Mouse (Mus musculus) MEL (cell line): ENCODE data around the gene Ehbp1. TPM values are rescaled to one million over a fixed set of nuclear protein-coding genes. Genes with fewer than 3 reads are reported as not detected.

Experiments
- DNase-seq: peaks from one replicate; pipeline ENCODE4 v3.0.0; 2011; ENCODE audit warnings: low read depth, low spot score
- H3K27ac ChIP-seq: 2 replicates; pipeline ENCODE4 v1.5.1; 2012; ENCODE audit warnings: low read depth, mild to moderate bottlenecking, control low read depth, low read length, moderate library complexity; ENCODE audit not compliant: control insufficient read depth
- H3K27me3 ChIP-seq, 2 experiments: fragments of 150-350 bp in 1 of 2; sonication (generic) in 1 of 2; 2 replicates each; pipeline ENCODE4 v1.6.1; 2012; ENCODE audit warnings: low read length in 2 of 2, mild to moderate bottlenecking in 2 of 2, improper control_type of control experiment in 1 of 2, moderate library complexity in 1 of 2; ENCODE audit not compliant: insufficient read depth in 2 of 2, control insufficient read depth in 1 of 2
- H3K36me3 ChIP-seq, 2 experiments: 2 replicates each; pipeline ENCODE4 v1.6.1; 2012 to 2014; ENCODE audit warnings: low read length in 2 of 2, improper control_type of control experiment in 1 of 2, inconsistent platforms in 1 of 2, mild to moderate bottlenecking in 1 of 2; ENCODE audit not compliant: insufficient read depth in 2 of 2, control insufficient read depth in 1 of 2
- H3K4me1 ChIP-seq, 2 experiments: fragments of 150-350 bp in 1 of 2; sonication (generic) in 1 of 2; 2 replicates each; pipeline ENCODE4 v1.6.1; 2012; ENCODE audit warnings: low read length in 2 of 2, improper control_type of control experiment in 1 of 2, mild to moderate bottlenecking in 1 of 2; ENCODE audit not compliant: insufficient read depth in 2 of 2, control insufficient read depth in 1 of 2
- H3K4me3 ChIP-seq, 2 experiments: fragments of 150-350 bp in 1 of 2; sonication (generic) in 1 of 2; 2 replicates each; pipeline ENCODE4 v1.5.1; 2012; ENCODE audit warnings: low read depth in 2 of 2, low read length in 2 of 2, mild to moderate bottlenecking in 2 of 2, moderate library complexity in 2 of 2, control low read depth in 1 of 2, improper control_type of control experiment in 1 of 2; ENCODE audit not compliant: control insufficient read depth in 1 of 2, insufficient read depth in 1 of 2
- H3K79me2 ChIP-seq: 2 replicates; pipeline ENCODE4 v1.6.1; 2012; ENCODE audit warnings: mild to moderate bottlenecking, low read length, moderate library complexity; ENCODE audit not compliant: control insufficient read depth, poor library complexity, insufficient read depth
- H3K9ac ChIP-seq: 2 replicates; pipeline ENCODE4 v1.6.1; 2012; ENCODE audit warnings: low read depth, mild to moderate bottlenecking, control low read depth, low read length, moderate library complexity; ENCODE audit not compliant: control insufficient read depth, poor library complexity, severe bottlenecking
- H3K9me3 ChIP-seq: fragments of 150-350 bp; sonication (generic); replicated peaks from 2 replicates; pipeline ENCODE4 v1.6.1; 2012; ENCODE audit warnings: mild to moderate bottlenecking, low read length, improper control_type of control experiment, moderate library complexity; ENCODE audit not compliant: insufficient read depth
- BHLHE40 ChIP-seq: IDR thresholded peaks from 2 replicates; pipeline ENCODE4 v1.6.1; 2012; ENCODE audit warnings: low read depth, mild to moderate bottlenecking, inconsistent platforms, low read length, improper control_type of control experiment, borderline replicate concordance
- CHD1 ChIP-seq: IDR thresholded peaks from 2 replicates; pipeline ENCODE4 v1.6.1; 2012; ENCODE audit warnings: low read depth, mild to moderate bottlenecking, inconsistent platforms, low read length, improper control_type of control experiment
- CTCF ChIP-seq, 3 experiments: IDR thresholded peaks in 2 of 3; conservative IDR thresholded peaks in 1 of 3; 2 replicates each; pipeline ENCODE4 v1.5.1; 2011 to 2012; ENCODE audit warnings: low read length in 3 of 3, low read depth in 2 of 3, mild to moderate bottlenecking in 2 of 3, improper control_type of control experiment in 1 of 3, inconsistent platforms in 1 of 3, mixed read lengths in 1 of 3, moderate library complexity in 1 of 3; ENCODE audit not compliant: control insufficient read depth in 1 of 3, insufficient read depth in 1 of 3, poor library complexity in 1 of 3, severe bottlenecking in 1 of 3
- E2F4 ChIP-seq: IDR thresholded peaks from 2 replicates; pipeline ENCODE4 v1.6.1; 2011; ENCODE audit warnings: low read depth, low read length, improper control_type of control experiment, borderline replicate concordance
- ELF1 ChIP-seq: IDR thresholded peaks from 2 replicates; pipeline ENCODE4 v1.6.1; 2014; ENCODE audit warnings: low read depth, mild to moderate bottlenecking, inconsistent platforms, low read length, improper control_type of control experiment, moderate library complexity
- EP300 ChIP-seq, 2 experiments: IDR thresholded peaks; 2 replicates each; pipeline ENCODE4 v1.6.1; 2011; ENCODE audit warnings: improper control_type of control experiment in 2 of 2, low read length in 2 of 2, low read depth in 1 of 2, mild to moderate bottlenecking in 1 of 2
- ETS1 ChIP-seq: IDR thresholded peaks from 2 replicates; pipeline ENCODE4 v1.6.1; 2012; ENCODE audit warnings: low read depth, mild to moderate bottlenecking, inconsistent platforms, low read length, improper control_type of control experiment, moderate library complexity
- GABPA ChIP-seq: IDR thresholded peaks from 2 replicates; pipeline ENCODE4 v1.6.1; 2012; ENCODE audit warnings: low read depth, mild to moderate bottlenecking, inconsistent platforms, low read length, improper control_type of control experiment, moderate library complexity
- KAT2A ChIP-seq: conservative IDR thresholded peaks from 2 replicates; pipeline ENCODE4 v1.6.1; 2012; ENCODE audit warnings: low read depth, low read length, improper control_type of control experiment, inconsistent platforms
- MAFK ChIP-seq: IDR thresholded peaks from 2 replicates; pipeline ENCODE4 v1.6.1; 2011; ENCODE audit warnings: low read depth, mild to moderate bottlenecking, low read length, improper control_type of control experiment, borderline replicate concordance
- MAZ ChIP-seq: IDR thresholded peaks from 2 replicates; pipeline ENCODE4 v1.6.1; 2012; ENCODE audit warnings: low read depth, mild to moderate bottlenecking, inconsistent platforms, low read length, improper control_type of control experiment
- MEF2A ChIP-seq: IDR thresholded peaks from 2 replicates; pipeline ENCODE4 v1.6.1; 2014; ENCODE audit warnings: low read depth, mild to moderate bottlenecking, inconsistent platforms, low read length, improper control_type of control experiment; ENCODE audit not compliant: poor library complexity, insufficient replicate concordance, severe bottlenecking; ENCODE audit errors: extremely low read depth
- MXI1 ChIP-seq: IDR thresholded peaks from 2 replicates; pipeline ENCODE4 v1.6.1; 2011; ENCODE audit warnings: mild to moderate bottlenecking, low read depth, low read length, improper control_type of control experiment
- MYB ChIP-seq: IDR thresholded peaks from 2 replicates; pipeline ENCODE4 v1.6.1; 2011; ENCODE audit warnings: mild to moderate bottlenecking, low read depth, low read length, improper control_type of control experiment
- NELFE ChIP-seq: IDR thresholded peaks from 2 replicates; pipeline ENCODE4 v1.6.1; 2011; ENCODE audit warnings: low read depth, low read length, improper control_type of control experiment
- NRF1 ChIP-seq: IDR thresholded peaks from 2 replicates; pipeline ENCODE4 v1.6.1; 2014; ENCODE audit warnings: low read depth, mild to moderate bottlenecking, inconsistent platforms, low read length, improper control_type of control experiment, moderate library complexity; ENCODE audit not compliant: poor library complexity, insufficient read depth, severe bottlenecking
- POLR2A ChIP-seq, 2 experiments: IDR thresholded peaks; 2 replicates each; pipeline ENCODE4 v1.6.1; 2011 to 2012; ENCODE audit warnings: low read length in 2 of 2, mild to moderate bottlenecking in 2 of 2, control low read depth in 1 of 2, improper control_type of control experiment in 1 of 2, low read depth in 1 of 2, moderate library complexity in 1 of 2; ENCODE audit not compliant: control insufficient read depth in 1 of 2, insufficient read depth in 1 of 2, poor library complexity in 1 of 2
- RAD21 ChIP-seq: IDR thresholded peaks from 2 replicates; pipeline ENCODE4 v1.6.1; 2011; ENCODE audit warnings: mild to moderate bottlenecking, low read depth, low read length, improper control_type of control experiment
- RCOR1 ChIP-seq: IDR thresholded peaks from 2 replicates; pipeline ENCODE4 v1.6.1; 2012; ENCODE audit warnings: low read depth, mild to moderate bottlenecking, inconsistent platforms, low read length, improper control_type of control experiment
- SMC3 ChIP-seq: IDR thresholded peaks from 2 replicates; pipeline ENCODE4 v1.6.1; 2011; ENCODE audit warnings: low read depth, low read length, improper control_type of control experiment
- TAL1 ChIP-seq: IDR thresholded peaks from 2 replicates; pipeline ENCODE4 v1.6.1; 2012; ENCODE audit warnings: mild to moderate bottlenecking, inconsistent platforms, low read length, moderate library complexity, mixed read lengths
- TCF12 ChIP-seq: IDR thresholded peaks from 2 replicates; pipeline ENCODE4 v1.6.1; 2014; ENCODE audit warnings: low read depth, mild to moderate bottlenecking, inconsistent platforms, low read length, improper control_type of control experiment, moderate library complexity
- UBTF ChIP-seq: IDR thresholded peaks from 2 replicates; pipeline ENCODE4 v1.6.1; 2012; ENCODE audit warnings: low read depth, mild to moderate bottlenecking, inconsistent platforms, low read length, improper control_type of control experiment, moderate library complexity, borderline replicate concordance; ENCODE audit not compliant: insufficient read depth
- USF1 ChIP-seq: IDR thresholded peaks from 2 replicates; pipeline ENCODE4 v1.6.1; 2014; ENCODE audit warnings: low read depth, mild to moderate bottlenecking, inconsistent platforms, low read length, improper control_type of control experiment, moderate library complexity
- USF2 ChIP-seq, 2 experiments: IDR thresholded peaks; 2 replicates each; pipeline ENCODE4 v1.6.1; 2011 to 2012; ENCODE audit warnings: improper control_type of control experiment in 2 of 2, low read length in 2 of 2, borderline replicate concordance in 1 of 2, inconsistent platforms in 1 of 2, low read depth in 1 of 2, mild to moderate bottlenecking in 1 of 2; ENCODE audit not compliant: insufficient read depth in 1 of 2
- ZC3H11A ChIP-seq: IDR thresholded peaks from 2 replicates; pipeline ENCODE4 v1.6.1; 2012; ENCODE audit warnings: low read depth, mild to moderate bottlenecking, inconsistent platforms, low read length, improper control_type of control experiment
- ZKSCAN1 ChIP-seq: IDR thresholded peaks from 2 replicates; pipeline ENCODE4 v1.6.1; 2012; ENCODE audit warnings: low read depth, mild to moderate bottlenecking, inconsistent platforms, low read length, improper control_type of control experiment, moderate library complexity
- ZMIZ1 ChIP-seq: IDR thresholded peaks from 2 replicates; pipeline ENCODE4 v1.6.1; 2012; ENCODE audit warnings: low read depth, mild to moderate bottlenecking, inconsistent platforms, low read length, improper control_type of control experiment, moderate library complexity
- polyA plus RNA-seq, 2 experiments: library from polyadenylated mRNA; stranded (reverse) in 1 of 2; unstranded in 1 of 2; fragments of >175 nt in 1 of 2; fragments of >200 nt in 1 of 2; gene quantifications; 2 replicates each; pipeline versions ENCODE4 v1.2.1 to v1.2.4; 2012; ENCODE audit warnings: low replicate concordance in 2 of 2, low read depth in 1 of 2; ENCODE audit not compliant: insufficient read length in 2 of 2, insufficient read depth in 1 of 2, missing spikeins in 1 of 2
- total RNA-seq: library from RNA; depleted of rRNA; stranded (reverse); fragments of 300-350 nt; gene quantifications from 2 replicates; pipeline ENCODE4 v1.2.3, GENCODE M21; 2012

Gene Ehbp1
- total and polyA plus RNA-seq, 3 experiments, result 3.6 to 3.7 TPM; not detected in 1

DNA sequence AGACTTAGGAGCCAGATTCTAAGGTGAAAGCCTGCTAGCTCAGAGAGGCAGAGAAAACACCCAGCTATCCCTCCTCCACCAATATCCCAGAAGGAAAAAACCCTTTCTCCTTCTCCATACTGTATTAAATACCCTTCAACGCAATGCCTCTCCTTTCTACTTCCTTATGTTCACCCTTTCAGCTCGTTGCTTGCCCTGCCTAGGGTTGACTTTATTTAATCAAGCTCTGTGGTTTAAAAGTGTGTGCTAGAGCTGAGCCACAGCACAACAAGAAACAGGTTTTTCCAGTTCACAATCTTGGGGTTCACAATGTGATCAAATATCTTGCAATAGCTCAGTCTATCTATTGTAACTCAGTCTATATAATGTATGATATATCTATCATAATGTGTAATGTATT lies 7.9 kb upstream of the Ehbp1 start:
- no peak overlapping the region for H3K9ac ChIP-seq
- no peak for TF ChIP-seq TCF12
- TF ChIP-seq E2F4, result no peak
- TF ChIP-seq EP300 (IDR thresholded peaks at IDR 0.05; ENCODE audit: low read depth in 1 of 2, low read length in 2 of 2), result no peak
- TF ChIP-seq RAD21, result no peak
- no peak for TF ChIP-seq BHLHE40
- TF ChIP-seq MAZ, result no peak
- no peak for TF ChIP-seq MEF2A
- no peak for TF ChIP-seq KAT2A
- TF ChIP-seq POLR2A (IDR thresholded peaks at IDR 0.05; ENCODE audit: control insufficient read depth in 1 of 2, insufficient read depth in 1 of 2, low read depth in 1 of 2, low read length in 2 of 2, poor library complexity in 1 of 2), result no peak
- no peak for TF ChIP-seq MAFK
- no peak for TF ChIP-seq ZMIZ1
- no peak for TF ChIP-seq ELF1
- TF ChIP-seq CHD1, result no peak
- no peak for TF ChIP-seq ZKSCAN1
- no peaks in the 10 kb centered on the region for H3K36me3 ChIP-seq
- no peaks in the 10 kb centered on the region for H3K9me3 ChIP-seq
- H3K27me3 ChIP-seq, result peaks cover 8% of the 10 kb centered on the region in 2 experiments
- DNase-seq, result no peak
- H3K4me3 ChIP-seq, result no peak overlapping the region
- no peaks in the 10 kb centered on the region for H3K4me1 ChIP-seq
- no peaks in the 10 kb centered on the region for H3K79me2 ChIP-seq
- no peak overlapping the region for H3K27ac ChIP-seq

- no peaks in the 10 kb centered on the region for H3K79me2 ChIP-seq
- H3K9ac ChIP-seq, result no peak overlapping the region
- H3K9me3 ChIP-seq, result no peaks in the 10 kb centered on the region
- no peaks in the 10 kb centered on the region for H3K36me3 ChIP-seq
- DNase-seq, result no peak
- H3K27me3 ChIP-seq, result peaks cover 8% of the 10 kb centered on the region in 2 experiments
- TF ChIP-seq CTCF (IDR thresholded peaks at IDR 0.05 in 2 of 3, conservative IDR thresholded peaks at IDR 0.05 in 1 of 3; ENCODE audit: control insufficient read depth in 1 of 3, insufficient read depth in 1 of 3, low read depth in 2 of 3, low read length in 3 of 3, poor library complexity in 1 of 3, severe bottlenecking in 1 of 3) (no peak), ETS1 (no peak), BHLHE40 (no peak), UBTF (no peak), MXI1 (no peak), TAL1 (no peak), NELFE (no peak), USF2 (IDR thresholded peaks at IDR 0.05; ENCODE audit: borderline replicate concordance in 1 of 2, insufficient read depth in 1 of 2, low read depth in 1 of 2, low read length in 2 of 2) (no peak), RCOR1 (no peak), MYB (no peak), MAFK (no peak), USF1 (no peak), ELF1 (no peak), NRF1 (no peak), MAZ (no peak), CHD1 (no peak), ZC3H11A (no peak), TCF12 (no peak), SMC3 (no peak), GABPA (no peak)
- no peaks in the 10 kb centered on the region for H3K4me1 ChIP-seq
- no peak overlapping the region for H3K4me3 ChIP-seq
- no peak overlapping the region for H3K27ac ChIP-seq
Measured at GRCm38 (mm10) chr11:22348536-22348910, 6.4 kb upstream of the Ehbp1 start.
